Mouse (Mus musculus): Measurements from ENCODE around the gene Ptgir. TPM values are rescaled to one million over a fixed set of nuclear protein-coding genes. Genes with fewer than 3 reads are reported as not detected.

The Ptgir gene
- polyA plus RNA-seq, 1 experiment, result 1.7 TPM

DNA sequence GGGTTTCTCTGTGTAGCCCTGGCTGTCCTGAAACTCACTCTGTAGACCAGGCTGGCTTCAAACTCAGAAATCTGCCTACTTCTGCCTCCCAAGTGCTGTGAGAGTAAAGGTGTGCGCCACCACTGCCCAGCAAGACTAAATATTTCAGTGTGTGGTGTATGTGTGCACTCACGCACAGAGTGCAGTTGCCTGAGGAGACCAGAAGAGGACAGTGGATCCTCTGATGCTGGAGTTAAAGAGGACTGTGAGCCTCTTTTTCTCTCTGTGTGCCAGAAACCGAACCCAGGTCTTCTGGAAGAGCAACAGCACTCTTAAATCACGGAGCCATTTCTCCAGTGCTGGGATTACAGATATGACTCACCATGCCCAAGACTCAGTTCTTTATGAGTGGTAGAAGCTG is 32.9 kb upstream of the Ptgir start:
- no peak overlapping the region for H3K4me3 ChIP-seq (ENCODE audit: low read depth, low read length)
- H3K4me1 ChIP-seq (ENCODE audit: control insufficient read depth, insufficient read depth, insufficient read length, low read length), result peaks cover 3% of the 10 kb centered on the region
- peaks cover 12% of the 10 kb centered on the region; the same call in 1 of the 2 replicates for H3K36me3 ChIP-seq (ENCODE audit: control insufficient read depth, insufficient read depth, low read length)
- H3K27me3 ChIP-seq (ENCODE audit: control insufficient read depth, insufficient read depth, low read length), result 0 out of 2 replicates have a peak, but pooled peaks cover 3% of the 10 kb centered on the region
- no peak overlapping the region for H3K27ac ChIP-seq (ENCODE audit: insufficient read depth, low read depth, low read length)
- no peak for TF ChIP-seq CTCF (IDR thresholded peaks at IDR 0.05; ENCODE audit: extremely low read depth, insufficient read length, insufficient replicate concordance, low read depth, low read length)
- 86% methylated on average over 4 of the region's 4 CpGs for WGBS

DNA sequence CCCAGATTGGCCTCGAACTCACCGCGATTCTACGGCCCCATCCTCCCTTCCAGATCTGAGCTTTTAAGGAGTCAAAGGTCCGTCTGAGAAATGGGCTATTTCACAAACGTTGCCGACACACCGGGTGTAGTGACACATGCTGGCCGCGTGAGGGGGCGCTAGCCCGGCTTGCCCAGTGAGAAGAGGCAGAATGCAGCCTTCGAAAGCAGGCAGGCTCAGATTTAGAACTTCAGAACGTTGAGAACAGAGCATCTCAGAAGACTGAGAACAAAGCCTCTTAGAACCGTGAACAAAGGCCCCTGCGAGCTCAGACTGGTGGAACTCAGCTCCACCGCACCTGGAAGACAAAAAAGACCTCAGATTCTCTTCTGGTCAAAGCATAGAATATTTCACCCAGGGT is 32.1 kb upstream of the Ptgir start:
- 0 out of 2 replicates have a peak, but pooled peaks cover 3% of the 10 kb centered on the region for H3K27me3 ChIP-seq (ENCODE audit: control insufficient read depth, insufficient read depth, low read length)
- peak overlapping the region; percentile 65 for H3K27ac ChIP-seq (ENCODE audit: insufficient read depth, low read depth, low read length)
- TF ChIP-seq POLR2A (IDR thresholded peaks at IDR 0.05; ENCODE audit: low read depth, low read length) (0 out of 2 replicates have a peak, but pooled peaks have one; percentile 16), CTCF (IDR thresholded peaks at IDR 0.05; ENCODE audit: extremely low read depth, insufficient read length, insufficient replicate concordance, low read depth, low read length) (peak; percentile 94)
- H3K4me1 ChIP-seq (ENCODE audit: control insufficient read depth, insufficient read depth, insufficient read length, low read length), result peaks cover 3% of the 10 kb centered on the region
- H3K4me3 ChIP-seq (ENCODE audit: low read depth, low read length), result no peak overlapping the region
- WGBS, result 1% methylated on average over 17 of the region's 17 CpGs
- H3K36me3 ChIP-seq (ENCODE audit: control insufficient read depth, insufficient read depth, low read length), result peaks cover 12% of the 10 kb centered on the region; the same call in 1 of the 2 replicates

DNA sequence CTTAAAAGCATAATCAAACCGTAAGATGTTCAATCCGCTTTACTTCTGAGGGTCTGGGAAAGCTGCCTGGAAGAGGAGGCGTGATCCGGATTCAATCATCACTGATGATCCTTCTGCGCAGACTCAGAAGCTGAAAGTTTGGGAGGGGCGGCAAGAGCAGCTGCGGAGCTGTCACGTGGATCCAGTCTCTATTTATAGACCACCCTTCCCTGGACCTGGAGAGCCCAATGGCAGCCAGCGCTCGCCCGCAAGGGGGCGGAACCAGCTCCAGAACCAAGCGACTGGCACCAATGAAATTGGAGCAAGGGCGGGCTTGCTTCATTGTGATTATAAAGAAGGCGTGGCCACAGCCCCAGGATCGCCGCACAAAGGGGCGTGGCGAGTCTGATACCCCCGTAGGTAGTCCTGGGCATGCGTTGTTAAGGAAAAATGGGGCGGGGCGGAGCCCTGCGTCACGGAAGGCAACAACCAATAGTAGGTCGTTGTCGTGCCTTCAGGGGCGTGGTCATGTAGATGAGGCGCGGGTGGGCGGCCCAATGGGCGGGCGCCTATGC is 31.5 kb upstream of the Ptgir start:
- Histone ChIP-seq H3K4me3 (ENCODE audit: low read depth, low read length) (peak overlapping the region; percentile 27), H3K27me3 (ENCODE audit: control insufficient read depth, insufficient read depth, low read length) (0 out of 2 replicates have a peak, but pooled peaks cover 3% of the 10 kb centered on the region), H3K27ac (ENCODE audit: insufficient read depth, low read depth, low read length) (peak overlapping the region; percentile 65), H3K36me3 (ENCODE audit: control insufficient read depth, insufficient read depth, low read length) (peaks cover 8% of the 10 kb centered on the region; the same call in 1 of the 2 replicates), H3K4me1 (ENCODE audit: control insufficient read depth, insufficient read depth, insufficient read length, low read length) (peaks cover 3% of the 10 kb centered on the region)
- under 1% methylated on average over 33 of the region's 33 CpGs for WGBS
- TF ChIP-seq POLR2A (IDR thresholded peaks at IDR 0.05; ENCODE audit: low read depth, low read length), result no peak
- peak; percentile 27; the same call in 1 of the 2 replicates for TF ChIP-seq CTCF (IDR thresholded peaks at IDR 0.05; ENCODE audit: extremely low read depth, insufficient read length, insufficient replicate concordance, low read depth, low read length)

DNA sequence AGATGAGACGGTGACA is 31.2 kb upstream of the Ptgir start, which contains the start of gene Dact3:
Gene Dact3 (plus strand): TSS at position 8 of the 16 bp plus-strand sequence.
- H3K27me3 ChIP-seq (ENCODE audit: control insufficient read depth, insufficient read depth, low read length), result 0 out of 2 replicates have a peak, but pooled peaks cover 3% of the 10 kb centered on the region
- peak within 1 kb of the TSS; percentile 65 for H3K27ac ChIP-seq (ENCODE audit: insufficient read depth, low read depth, low read length)
- H3K36me3 ChIP-seq (ENCODE audit: control insufficient read depth, insufficient read depth, low read length), result peaks cover 5% of the 10 kb centered on the region; the same call in 1 of the 2 replicates
- 0% methylated on average over 1 of the region's 1 CpGs for WGBS
- TF ChIP-seq CTCF (IDR thresholded peaks at IDR 0.05; ENCODE audit: extremely low read depth, insufficient read length, insufficient replicate concordance, low read depth, low read length), result no peak
- TF ChIP-seq POLR2A (IDR thresholded peaks at IDR 0.05; ENCODE audit: low read depth, low read length), result no peak
- H3K4me1 ChIP-seq (ENCODE audit: control insufficient read depth, insufficient read depth, insufficient read length, low read length), result peaks cover 3% of the 10 kb centered on the region
- H3K4me3 ChIP-seq (ENCODE audit: low read depth, low read length), result peak within 1 kb of the TSS; percentile 73

DNA sequence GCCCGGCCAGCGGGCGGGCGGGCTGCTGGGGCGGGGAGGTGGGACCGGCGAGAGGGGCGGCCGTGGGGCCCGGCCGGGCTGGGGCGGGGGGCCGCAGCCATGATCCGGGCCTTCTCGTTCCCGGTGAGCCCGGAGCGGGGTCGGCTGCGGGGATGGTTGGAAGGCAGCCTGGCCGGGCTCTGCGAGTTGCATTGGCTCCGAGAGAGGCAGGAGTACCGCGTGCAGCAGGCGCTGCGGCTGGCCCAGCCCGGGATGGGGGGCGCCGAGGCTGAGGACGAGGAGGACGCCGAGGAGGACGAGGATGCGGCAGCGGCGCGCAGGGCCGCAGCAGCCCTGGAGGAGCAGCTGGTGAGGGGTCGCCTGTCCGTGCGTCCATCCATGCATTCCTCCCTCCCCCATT is 31.0 kb upstream of the Ptgir start:
- Histone ChIP-seq H3K27me3 (ENCODE audit: control insufficient read depth, insufficient read depth, low read length) (0 out of 2 replicates have a peak, but pooled peaks cover 3% of the 10 kb centered on the region), H3K27ac (ENCODE audit: insufficient read depth, low read depth, low read length) (peak overlapping the region; percentile 53; the same call in 1 of the 2 replicates), H3K36me3 (ENCODE audit: control insufficient read depth, insufficient read depth, low read length) (peaks cover 5% of the 10 kb centered on the region; the same call in 1 of the 2 replicates), H3K4me1 (ENCODE audit: control insufficient read depth, insufficient read depth, insufficient read length, low read length) (peaks cover 3% of the 10 kb centered on the region), H3K4me3 (ENCODE audit: low read depth, low read length) (peak overlapping the region; percentile 73)
- TF ChIP-seq CTCF (IDR thresholded peaks at IDR 0.05; ENCODE audit: extremely low read depth, insufficient read length, insufficient replicate concordance, low read depth, low read length), result no peak
- no peak for TF ChIP-seq POLR2A (IDR thresholded peaks at IDR 0.05; ENCODE audit: low read depth, low read length)
- WGBS, result under 1% methylated on average over 41 of the region's 42 CpGs

DNA sequence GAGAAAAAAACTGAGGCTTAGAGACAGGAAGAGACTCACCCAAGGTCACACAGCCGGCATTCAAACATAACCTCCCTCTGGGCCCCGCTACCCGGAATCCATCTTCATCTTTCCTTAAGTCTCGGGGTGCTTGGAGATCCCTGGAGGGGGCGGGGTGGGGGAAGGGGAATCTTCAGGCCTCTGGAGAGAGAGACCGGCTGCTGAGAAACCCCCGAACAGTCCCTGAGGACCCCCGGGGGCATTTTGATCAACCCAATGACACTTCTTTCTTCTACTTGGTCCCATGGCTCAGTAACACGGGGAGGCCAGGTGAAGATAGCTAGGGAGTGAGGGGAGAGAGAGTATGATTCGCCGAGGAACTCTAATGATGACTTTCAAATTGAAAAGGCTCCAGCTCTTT is 30.3 kb upstream of the Ptgir start:
- H3K36me3 ChIP-seq (ENCODE audit: control insufficient read depth, insufficient read depth, low read length), result peaks cover 2% of the 10 kb centered on the region; the same call in 1 of the 2 replicates

DNA sequence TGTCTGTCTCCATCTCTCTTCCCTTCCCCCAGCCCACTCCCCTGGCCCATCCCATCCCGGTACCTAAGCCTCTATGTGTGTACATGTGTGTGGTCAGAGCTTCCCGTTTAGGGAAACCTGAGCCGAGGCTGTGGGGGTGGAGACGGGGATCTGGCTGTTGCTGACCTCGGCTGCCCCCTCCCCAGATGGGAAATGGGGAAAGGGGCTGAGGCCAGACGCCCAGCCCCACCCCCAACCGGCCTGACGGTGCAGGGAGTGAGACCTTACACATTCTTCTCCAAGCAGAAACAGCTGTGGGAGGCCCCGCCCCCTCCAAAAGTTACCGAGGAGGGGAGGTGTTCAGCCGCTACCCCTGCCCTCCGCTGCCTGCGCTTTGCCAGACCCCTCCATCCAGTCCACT is 29.7 kb upstream of the Ptgir start:
- H3K36me3 ChIP-seq (ENCODE audit: control insufficient read depth, insufficient read depth, low read length), result no peaks in the 10 kb centered on the region; the same call in 1 of the 2 replicates
- 54% methylated on average over 13 of the region's 13 CpGs for WGBS
- peak overlapping the region; percentile 39 for H3K4me3 ChIP-seq (ENCODE audit: low read depth, low read length)
- peaks cover 5% of the 10 kb centered on the region for H3K4me1 ChIP-seq (ENCODE audit: control insufficient read depth, insufficient read depth, insufficient read length, low read length)
- 0 out of 2 replicates have a peak, but pooled peaks cover 3% of the 10 kb centered on the region for H3K27me3 ChIP-seq (ENCODE audit: control insufficient read depth, insufficient read depth, low read length)
- H3K27ac ChIP-seq (ENCODE audit: insufficient read depth, low read depth, low read length), result peak overlapping the region; percentile 42; the same call in 1 of the 2 replicates
- no peak for TF ChIP-seq POLR2A (IDR thresholded peaks at IDR 0.05; ENCODE audit: low read depth, low read length)
- no peak for TF ChIP-seq CTCF (IDR thresholded peaks at IDR 0.05; ENCODE audit: extremely low read depth, insufficient read length, insufficient replicate concordance, low read depth, low read length)

More for the DNA sequence above, 30.3 kb upstream of the Ptgir start:
- Histone ChIP-seq H3K27me3 (ENCODE audit: control insufficient read depth, insufficient read depth, low read length) (0 out of 2 replicates have a peak, but pooled peaks cover 3% of the 10 kb centered on the region), H3K4me3 (ENCODE audit: low read depth, low read length) (peak overlapping the region; percentile 73; the same call in 1 of the 2 replicates), H3K4me1 (ENCODE audit: control insufficient read depth, insufficient read depth, insufficient read length, low read length) (peaks cover 4% of the 10 kb centered on the region), H3K27ac (ENCODE audit: insufficient read depth, low read depth, low read length) (no peak overlapping the region)
- 43% methylated on average over 11 of the region's 11 CpGs for WGBS
- TF ChIP-seq POLR2A (IDR thresholded peaks at IDR 0.05; ENCODE audit: low read depth, low read length) (no peak), CTCF (IDR thresholded peaks at IDR 0.05; ENCODE audit: extremely low read depth, insufficient read length, insufficient replicate concordance, low read depth, low read length) (no peak)
